Mouse (Mus musculus) hindbrain, embryonic 11.5 days (tissue): ENCODE measurements around the gene Acadvl. TPM values are rescaled to one million over a fixed set of nuclear protein-coding genes. Genes with fewer than 3 reads are reported as not detected.

Experiments used
- ATAC-seq: fragments of 200-750 bp; cut with Nextera tagmentation; 2 replicates; pipeline ENCODE4 v1.8.0; 2017; ENCODE audit warnings: mild to moderate bottlenecking, moderate TSS enrichment, moderate library complexity; ENCODE audit not compliant: low FRiP score
- DNase-seq: peaks from one replicate; pipeline ENCODE4 v3.0.0-alpha.2; 2015; ENCODE audit warnings: low spot score
- H3K27ac ChIP-seq: fragments of 300-500 bp; sonication (generic); 2 replicates; pipeline ENCODE4 v1.5.1; 2014; ENCODE audit warnings: mild to moderate bottlenecking, low read depth, low read length
- H3K27me3 ChIP-seq: fragments of 300-500 bp; sonication (generic); 2 replicates; pipeline ENCODE4 v1.6.1; 2014; ENCODE audit warnings: mild to moderate bottlenecking, low read length, moderate library complexity, mixed read lengths; ENCODE audit not compliant: control insufficient read depth, insufficient read depth
- H3K36me3 ChIP-seq: fragments of 300-500 bp; sonication (generic); 2 replicates; pipeline ENCODE4 v1.6.1; 2014; ENCODE audit warnings: mild to moderate bottlenecking, low read length, moderate library complexity, mixed read lengths; ENCODE audit not compliant: control insufficient read depth, insufficient read depth
- H3K4me1 ChIP-seq: fragments of 300-500 bp; sonication (generic); replicated peaks from 2 replicates; pipeline ENCODE4 v1.6.1; 2014; ENCODE audit warnings: low read length, mixed read lengths; ENCODE audit not compliant: control insufficient read depth, insufficient read depth
- H3K4me2 ChIP-seq: fragments of 300-500 bp; sonication (generic); replicated peaks from 2 replicates; pipeline ENCODE4 v1.6.1; 2014; ENCODE audit warnings: mild to moderate bottlenecking, low read depth, low read length
- H3K4me3 ChIP-seq: fragments of 300-500 bp; sonication (generic); 2 replicates; pipeline ENCODE4 v1.5.1; 2014; ENCODE audit warnings: low read depth, low read length
- H3K9ac ChIP-seq: fragments of 300-500 bp; sonication (generic); 2 replicates; pipeline ENCODE4 v1.6.1; 2014; ENCODE audit warnings: low read depth, low read length
- H3K9me3 ChIP-seq: fragments of 300-500 bp; sonication (generic); 2 replicates; pipeline ENCODE4 v1.6.1; 2016; ENCODE audit warnings: low read length; ENCODE audit not compliant: control insufficient read depth
- WGBS: fragments of 180-500 bp; shearing (Covaris S2); extraction: QIAGEN DNeasy Blood & Tissue Kit; methylation state at CpG from one replicate; pipeline ENCODE4 v1.1.7; 2014; 5-methylcytosine and 5-hydroxymethylcytosine counted together
- polyA plus RNA-seq: library from polyadenylated mRNA; unstranded; fragments of >200 nt; fragmentation: Nextera tagmentation; extraction: Ambion mirVana; gene quantifications from 2 replicates; pipeline ENCODE4 v1.2.1, GENCODE M21; 2014

The Acadvl gene
- polyA plus RNA-seq, 1 experiment from 2014 or later = 45.1 TPM

GRCm38 (mm10) chr11:69976271-69976670 lies 38.9 kb downstream of the Acadvl start:
- Histone ChIP-seq H3K36me3 (no peaks in the 10 kb centered on the region; the same call in 1 of the 2 replicates), H3K4me3 (no peak overlapping the region), H3K9me3 (no peaks in the 10 kb centered on the region), H3K4me2 (no peak overlapping the region), H3K27me3 (no peaks in the 10 kb centered on the region), H3K9ac (no peak overlapping the region), H3K4me1 (no peaks in the 10 kb centered on the region), H3K27ac (no peak overlapping the region)
- DNase-seq (no peak), ATAC-seq (no peak)
- WGBS = 86% methylated on average over 4 of the region's 4 CpGs

DNA sequence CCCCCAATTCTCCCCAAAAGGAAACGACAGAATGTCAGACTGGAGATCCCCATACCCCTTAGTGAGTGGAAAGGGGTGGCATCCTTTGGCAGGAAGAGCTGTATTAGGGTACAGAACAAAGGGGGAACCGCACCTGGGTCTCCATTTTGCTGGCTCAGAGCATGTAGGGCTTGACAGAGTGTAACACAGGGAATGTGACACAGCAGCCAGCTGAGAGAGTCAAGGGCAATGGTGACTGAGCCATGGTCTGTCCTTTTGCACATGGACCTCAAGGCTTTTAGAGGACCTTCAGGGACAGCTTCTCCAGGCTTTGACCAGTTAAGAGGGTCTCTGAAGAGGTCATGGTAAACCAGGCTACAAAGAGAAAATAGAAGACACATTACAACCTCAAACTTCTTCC lies 40.3 kb downstream of the Acadvl start:
- Histone ChIP-seq H3K9me3 (no peaks in the 10 kb centered on the region), H3K36me3 (peaks cover 3% of the 10 kb centered on the region; the same call in 1 of the 2 replicates), H3K4me2 (no peak overlapping the region), H3K27me3 (no peaks in the 10 kb centered on the region), H3K27ac (no peak overlapping the region), H3K4me3 (no peak overlapping the region), H3K9ac (no peak overlapping the region), H3K4me1 (no peaks in the 10 kb centered on the region)
- WGBS = 94% methylated on average over 2 of the region's 2 CpGs
- DNase-seq (no peak), ATAC-seq (no peak)

- Histone ChIP-seq H3K9ac (no peak overlapping the region), H3K9me3 (no peaks in the 10 kb centered on the region), H3K36me3 (peaks cover 3% of the 10 kb centered on the region; the same call in 1 of the 2 replicates), H3K4me3 (no peak overlapping the region), H3K27me3 (peaks cover 21% of the 10 kb centered on the region), H3K4me2 (no peak overlapping the region), H3K4me1 (0 out of 2 replicates have a peak, but pooled peaks cover 2% of the 10 kb centered on the region), H3K27ac (no peak overlapping the region)
- ATAC-seq (no peak), DNase-seq (no peak)
- 86% methylated on average over 3 of the region's 3 CpGs for WGBS
These were observed 44.4 kb downstream of the Acadvl start for GRCm38 (mm10) chr11:69970775-69971174.

GRCm38 (mm10) chr11:69970222-69970621 lies 45.0 kb downstream of the Acadvl start:
- H3K4me3 ChIP-seq = no peak overlapping the region
- H3K9ac ChIP-seq = no peak overlapping the region
- peaks cover 26% of the 10 kb centered on the region for H3K27me3 ChIP-seq
- no peak overlapping the region for H3K27ac ChIP-seq
- peaks cover 2% of the 10 kb centered on the region; the same call in 1 of the 2 replicates for H3K4me1 ChIP-seq
- H3K9me3 ChIP-seq = no peaks in the 10 kb centered on the region
- ATAC-seq (no peak), DNase-seq (no peak)
- no peak overlapping the region for H3K4me2 ChIP-seq
- WGBS = 85% methylated on average over 6 of the region's 6 CpGs
- peaks cover 3% of the 10 kb centered on the region; the same call in 1 of the 2 replicates for H3K36me3 ChIP-seq

DNA sequence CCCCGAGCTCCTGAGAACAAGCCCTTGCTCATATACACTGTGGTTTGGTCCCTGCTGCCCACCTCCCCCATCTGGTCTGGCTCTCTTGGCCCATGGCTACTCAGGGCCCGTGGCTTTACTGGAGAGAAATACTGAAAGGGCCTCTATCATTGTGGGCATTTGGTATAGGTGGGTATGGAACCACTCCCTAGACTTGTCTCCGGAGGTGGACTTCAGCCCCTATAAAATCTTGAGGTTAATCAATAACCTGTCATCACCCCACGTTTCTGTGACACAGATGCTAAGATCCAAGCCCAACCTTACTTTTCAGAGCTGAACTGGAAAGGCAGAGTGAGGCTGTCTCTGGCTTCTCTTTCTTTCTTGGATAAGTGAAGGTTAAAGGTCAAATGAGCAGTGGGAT lies 46.4 kb downstream of the Acadvl start:
- 0 out of 2 replicates have a peak, but pooled peaks cover 3% of the 10 kb centered on the region for H3K36me3 ChIP-seq
- H3K4me2 ChIP-seq = no peak overlapping the region
- H3K9me3 ChIP-seq = no peaks in the 10 kb centered on the region
- no peak overlapping the region for H3K4me3 ChIP-seq
- no peak overlapping the region for H3K9ac ChIP-seq
- ATAC-seq = no peak
- DNase-seq = no peak
- H3K4me1 ChIP-seq = peaks cover 2% of the 10 kb centered on the region; the same call in 1 of the 2 replicates
- 88% methylated on average over 4 of the region's 4 CpGs for WGBS
- peaks cover 40% of the 10 kb centered on the region for H3K27me3 ChIP-seq
- no peak overlapping the region for H3K27ac ChIP-seq

DNA sequence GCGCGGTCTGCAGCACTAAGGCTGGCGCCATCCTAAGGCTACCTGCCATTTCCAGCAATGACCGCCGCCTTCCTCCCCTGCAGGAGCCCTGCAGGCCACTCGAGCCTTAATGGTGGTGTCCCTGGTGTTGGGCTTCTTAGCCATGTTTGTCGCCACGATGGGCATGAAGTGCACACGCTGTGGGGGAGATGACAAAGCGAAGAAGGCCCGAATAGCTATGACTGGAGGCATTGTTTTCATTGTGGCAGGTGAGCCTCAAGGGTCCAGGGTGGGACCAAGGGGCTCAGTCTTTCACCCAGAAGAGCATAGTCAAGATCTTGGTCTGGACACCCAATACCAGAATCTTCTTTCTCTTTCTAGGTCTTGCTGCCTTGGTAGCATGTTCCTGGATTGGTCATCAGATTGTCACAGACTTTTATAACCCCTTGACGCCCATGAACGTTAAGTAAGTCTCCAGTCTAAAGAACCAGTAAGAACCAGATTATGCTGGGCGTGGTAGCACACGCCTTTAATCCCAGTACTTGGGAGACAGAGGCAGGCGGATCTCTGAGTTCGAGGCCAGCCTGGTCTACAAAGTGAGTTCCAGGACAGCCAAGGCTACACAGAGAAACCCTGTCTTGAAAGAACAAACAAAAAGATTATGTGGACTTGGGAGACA lies 48.2 kb downstream of the Acadvl start:
- Histone ChIP-seq H3K9ac (no peak overlapping the region), H3K27ac (no peak overlapping the region), H3K4me3 (peak overlapping the region; percentile 20), H3K27me3 (peaks cover 54% of the 10 kb centered on the region), H3K36me3 (0 out of 2 replicates have a peak, but pooled peaks cover 3% of the 10 kb centered on the region), H3K4me1 (peaks cover 2% of the 10 kb centered on the region; the same call in 1 of the 2 replicates), H3K4me2 (peak overlapping the region; percentile 26), H3K9me3 (no peaks in the 10 kb centered on the region)
- DNase-seq (no peak), ATAC-seq (no peak)
- 41% methylated on average over 17 of the region's 17 CpGs for WGBS

GRCm38 (mm10) chr11:69966006-69966859 lies 49.0 kb downstream of the Acadvl start:
- H3K27ac ChIP-seq = no peak overlapping the region
- ATAC-seq = no peak
- DNase-seq = peak; percentile 54
- peak overlapping the region; percentile 26 for H3K4me2 ChIP-seq
- H3K27me3 ChIP-seq = peaks cover 57% of the 10 kb centered on the region
- H3K4me3 ChIP-seq = peak overlapping the region; percentile 20
- peak overlapping the region; percentile 3; the same call in 1 of the 2 replicates for H3K9ac ChIP-seq
- H3K9me3 ChIP-seq = no peaks in the 10 kb centered on the region
- WGBS = 1% methylated on average over 59 of the region's 59 CpGs
- H3K4me1 ChIP-seq = peaks cover 2% of the 10 kb centered on the region; the same call in 1 of the 2 replicates
- H3K36me3 ChIP-seq = 0 out of 2 replicates have a peak, but pooled peaks cover 3% of the 10 kb centered on the region

DNA sequence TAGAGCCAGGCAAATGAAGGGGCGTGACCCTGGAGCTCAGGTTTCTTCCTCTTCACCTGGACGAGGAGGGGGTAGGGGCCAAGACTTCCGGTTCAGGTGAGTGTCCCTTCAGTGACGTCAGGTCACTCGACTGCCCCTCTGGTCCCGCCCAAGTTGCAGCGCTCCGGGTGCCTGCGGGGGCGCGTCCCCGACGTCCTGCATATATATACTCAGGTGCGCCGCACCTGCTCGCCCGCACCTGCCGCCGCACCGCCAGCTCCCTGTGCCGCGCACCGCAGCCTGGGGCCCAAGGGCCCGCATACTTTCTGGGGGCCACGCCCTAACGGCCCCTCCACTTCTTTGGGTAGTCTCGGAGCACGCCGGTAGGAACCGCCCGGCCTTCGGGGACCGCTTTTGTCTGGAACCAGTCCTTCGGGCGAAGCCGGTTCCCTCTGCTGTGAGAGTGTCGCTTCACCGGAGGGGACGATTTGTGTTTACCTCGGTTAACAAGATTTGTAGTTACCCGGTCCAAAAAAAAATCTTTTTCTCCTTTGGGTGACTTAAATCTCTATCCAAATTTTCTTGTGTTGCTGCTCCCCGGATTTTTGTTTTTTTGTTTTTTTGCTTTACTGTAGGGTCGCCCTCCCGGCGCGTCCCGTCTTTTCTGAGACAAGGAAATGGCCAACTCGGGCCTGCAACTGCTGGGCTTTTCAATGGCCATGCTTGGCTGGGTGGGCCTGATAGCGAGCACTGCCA lies 49.8 kb downstream of the Acadvl start:
- Histone ChIP-seq H3K27ac (no peak overlapping the region), H3K9me3 (no peaks in the 10 kb centered on the region), H3K4me1 (peaks cover 2% of the 10 kb centered on the region; the same call in 1 of the 2 replicates), H3K9ac (no peak overlapping the region; the same call in 1 of the 2 replicates), H3K36me3 (0 out of 2 replicates have a peak, but pooled peaks cover 1% of the 10 kb centered on the region), H3K4me2 (no peak overlapping the region), H3K27me3 (peaks cover 57% of the 10 kb centered on the region), H3K4me3 (peak overlapping the region; percentile 20)
- ATAC-seq = no peak
- peak; percentile 44 for DNase-seq
- 3% methylated on average over 49 of the region's 49 CpGs for WGBS
